Mouse (Mus musculus): ENCODE results near the gene Folr2. TPM values are rescaled to one million over a fixed set of nuclear protein-coding genes. Genes with fewer than 3 reads are reported as not detected.

The Folr2 gene
- total and polyA plus RNA-seq, 2 experiments from 2014 or later, result 2.3 to 2.6 TPM

DNA sequence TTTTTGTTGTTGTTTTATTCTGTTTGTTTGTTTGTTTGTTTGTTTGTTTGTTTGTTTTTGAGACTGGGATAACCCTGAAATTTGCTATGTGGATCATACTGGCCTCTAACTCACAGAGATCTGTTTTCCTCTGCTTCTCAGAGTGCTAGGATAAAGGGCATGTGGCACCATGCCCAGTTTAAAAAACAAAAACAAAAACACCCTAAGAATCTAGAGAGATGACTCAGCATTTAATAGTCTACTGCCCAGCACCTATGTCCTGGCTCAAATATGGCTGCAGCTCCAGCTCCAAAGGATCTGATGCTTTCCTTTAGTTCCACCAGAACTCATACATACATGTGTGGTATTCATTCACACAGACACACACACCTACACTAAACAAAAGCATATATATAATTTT, 4.0 kb upstream of the Folr2 start:
- Histone ChIP-seq H3K36me3 (ENCODE audit: insufficient read depth, low read length) (no peaks in the 10 kb centered on the region), H3K27ac (ENCODE audit: low read depth, low read length) (no peak overlapping the region), H3K9me3 (ENCODE audit: low read length) (no peaks in the 10 kb centered on the region), H3K4me2 (ENCODE audit: low read depth, low read length, poor library complexity, severe bottlenecking) (no peak overlapping the region), H3K4me3 (ENCODE audit: low read depth, low read length) (no peak overlapping the region), H3K9ac (replicated peaks; ENCODE audit: low read length, poor library complexity, severe bottlenecking) (no peak overlapping the region), H3K27me3 (ENCODE audit: insufficient read depth, low read length) (no peaks in the 10 kb centered on the region), H3K4me1 (ENCODE audit: insufficient read depth, low read length) (no peaks in the 10 kb centered on the region)
- TF ChIP-seq CTCF (IDR thresholded peaks at IDR 0.05), result no peak
- DNase-seq (ENCODE audit: low spot score) (no peak), ATAC-seq (ENCODE audit: low FRiP score) (no peak)

- ATAC-seq (ENCODE audit: low FRiP score), result no peak
Observed at GRCm38 (mm10) chr7:101858362-101858761, 1.4 kb upstream of the Folr2 start.

DNA sequence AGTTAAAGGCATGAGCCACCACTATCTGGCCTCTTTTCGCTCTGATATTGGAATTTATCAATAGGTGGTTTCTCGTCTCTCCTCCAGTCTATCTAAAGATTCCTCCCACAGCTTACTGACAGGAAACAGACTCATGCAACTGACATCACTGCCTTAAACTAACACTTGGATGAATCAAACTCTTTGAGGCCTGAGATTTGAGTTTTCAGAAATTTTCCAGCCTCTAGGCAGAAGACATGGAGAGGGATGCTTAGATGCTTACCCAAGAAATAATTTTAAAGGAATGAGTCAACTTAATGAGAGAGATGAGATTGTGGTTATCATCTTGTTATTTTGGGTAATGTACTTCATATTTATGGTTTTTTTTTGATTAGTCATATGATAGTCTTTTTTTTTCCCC, 3.2 kb downstream of the Folr2 start:
- ATAC-seq (ENCODE audit: low FRiP score) (no peak), DNase-seq (ENCODE audit: low spot score) (no peak)
- Histone ChIP-seq H3K27ac (ENCODE audit: low read depth, low read length) (no peak overlapping the region), H3K4me2 (ENCODE audit: low read depth, low read length, poor library complexity, severe bottlenecking) (no peak overlapping the region), H3K27me3 (ENCODE audit: insufficient read depth, low read length) (no peaks in the 10 kb centered on the region), H3K9ac (replicated peaks; ENCODE audit: low read length, poor library complexity, severe bottlenecking) (no peak overlapping the region), H3K36me3 (ENCODE audit: insufficient read depth, low read length) (no peaks in the 10 kb centered on the region), H3K4me1 (ENCODE audit: insufficient read depth, low read length) (no peaks in the 10 kb centered on the region), H3K4me3 (ENCODE audit: low read depth, low read length) (no peak overlapping the region), H3K9me3 (ENCODE audit: low read length) (no peaks in the 10 kb centered on the region)
- 89% methylated on average over 2 of the region's 2 CpGs for WGBS
- no peak for TF ChIP-seq CTCF (IDR thresholded peaks at IDR 0.05)

More at GRCm38 (mm10) chr7:101858362-101858761, 1.4 kb upstream of the Folr2 start:
- H3K9ac ChIP-seq (replicated peaks; ENCODE audit: low read length, poor library complexity, severe bottlenecking), result no peak overlapping the region
- WGBS, result 82% methylated on average over 9 of the region's 9 CpGs
- no peaks in the 10 kb centered on the region for H3K4me1 ChIP-seq (ENCODE audit: insufficient read depth, low read length)
- TF ChIP-seq CTCF (IDR thresholded peaks at IDR 0.05), result no peak
- H3K27me3 ChIP-seq (ENCODE audit: insufficient read depth, low read length), result no peaks in the 10 kb centered on the region
- H3K36me3 ChIP-seq (ENCODE audit: insufficient read depth, low read length), result no peaks in the 10 kb centered on the region
- H3K4me2 ChIP-seq (ENCODE audit: low read depth, low read length, poor library complexity, severe bottlenecking), result no peak overlapping the region
- no peaks in the 10 kb centered on the region for H3K9me3 ChIP-seq (ENCODE audit: low read length)
- no peak overlapping the region for H3K4me3 ChIP-seq (ENCODE audit: low read depth, low read length)
- no peak for DNase-seq (ENCODE audit: low spot score)
- no peak overlapping the region for H3K27ac ChIP-seq (ENCODE audit: low read depth, low read length)

- TF ChIP-seq CTCF (IDR thresholded peaks at IDR 0.05), result no peak
- H3K27me3 ChIP-seq (ENCODE audit: insufficient read depth, low read length), result no peaks in the 10 kb centered on the region
- no peaks in the 10 kb centered on the region for H3K9me3 ChIP-seq (ENCODE audit: low read length)
- no peak for ATAC-seq (ENCODE audit: low FRiP score)
- no peak overlapping the region for H3K4me3 ChIP-seq (ENCODE audit: low read depth, low read length)
- WGBS, result 81% methylated on average over 6 of the region's 6 CpGs
- no peak overlapping the region for H3K27ac ChIP-seq (ENCODE audit: low read depth, low read length)
- H3K4me1 ChIP-seq (ENCODE audit: insufficient read depth, low read length), result no peaks in the 10 kb centered on the region
- H3K36me3 ChIP-seq (ENCODE audit: insufficient read depth, low read length), result no peaks in the 10 kb centered on the region
- no peak for DNase-seq (ENCODE audit: low spot score)
- H3K9ac ChIP-seq (replicated peaks; ENCODE audit: low read length, poor library complexity, severe bottlenecking), result no peak overlapping the region
- no peak overlapping the region for H3K4me2 ChIP-seq (ENCODE audit: low read depth, low read length, poor library complexity, severe bottlenecking)
Observed at GRCm38 (mm10) chr7:101852846-101853245, 4.1 kb downstream of the Folr2 start.

DNA sequence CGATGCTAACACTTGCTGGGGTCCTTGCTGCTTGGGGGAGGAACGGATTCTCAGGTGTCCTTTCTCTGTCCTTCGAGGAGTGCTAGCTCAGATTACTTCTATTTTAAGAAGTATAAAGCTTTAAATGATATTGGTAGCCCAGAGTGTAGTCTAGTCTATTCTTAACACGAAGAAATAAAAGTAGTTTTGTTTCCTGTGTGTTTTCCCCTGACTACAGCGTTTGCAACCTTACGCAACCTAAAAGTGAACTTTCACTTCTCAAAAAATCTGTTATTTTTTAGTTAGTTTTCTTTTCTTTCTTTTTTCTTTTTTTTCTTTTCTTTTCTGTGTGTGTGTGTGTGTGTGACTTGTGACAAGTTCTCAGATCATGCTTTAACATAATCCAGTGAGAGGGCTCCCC, 5.3 kb downstream of the Folr2 start:
- 85% methylated on average over 6 of the region's 6 CpGs for WGBS
- no peak for DNase-seq (ENCODE audit: low spot score)

DNA sequence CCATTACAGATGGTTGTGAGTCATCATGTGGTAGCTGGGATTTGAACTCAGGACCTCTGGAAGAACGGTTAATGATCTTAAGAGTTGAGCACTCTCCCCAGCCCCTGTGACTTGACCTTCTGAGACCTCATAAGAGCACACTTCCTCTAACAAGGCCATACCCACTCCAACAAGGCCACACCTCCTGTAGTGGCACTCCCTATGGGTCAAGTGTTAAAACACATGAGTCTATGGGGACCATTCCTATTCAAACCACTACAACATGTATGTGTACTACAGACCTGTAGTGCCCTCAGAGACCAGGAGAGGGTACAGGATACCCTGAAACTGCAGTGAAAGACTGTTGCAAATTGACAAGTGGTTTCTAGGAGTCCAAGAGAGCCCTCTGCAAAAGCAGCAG, 9.1 kb downstream of the Folr2 start:
- ATAC-seq (ENCODE audit: low FRiP score), result no peak

More for the DNA sequence above, 5.3 kb downstream of the Folr2 start:
- ATAC-seq (ENCODE audit: low FRiP score), result no peak
- H3K4me1 ChIP-seq (ENCODE audit: insufficient read depth, low read length), result no peaks in the 10 kb centered on the region
- no peak overlapping the region for H3K4me3 ChIP-seq (ENCODE audit: low read depth, low read length)
- no peaks in the 10 kb centered on the region for H3K36me3 ChIP-seq (ENCODE audit: insufficient read depth, low read length)
- H3K27ac ChIP-seq (ENCODE audit: low read depth, low read length), result no peak overlapping the region
- no peak overlapping the region for H3K9ac ChIP-seq (replicated peaks; ENCODE audit: low read length, poor library complexity, severe bottlenecking)
- no peak for TF ChIP-seq CTCF (IDR thresholded peaks at IDR 0.05)
- H3K9me3 ChIP-seq (ENCODE audit: low read length), result no peaks in the 10 kb centered on the region
- no peaks in the 10 kb centered on the region for H3K27me3 ChIP-seq (ENCODE audit: insufficient read depth, low read length)
- H3K4me2 ChIP-seq (ENCODE audit: low read depth, low read length, poor library complexity, severe bottlenecking), result no peak overlapping the region

More for the DNA sequence above, 9.1 kb downstream of the Folr2 start:
- no peak for DNase-seq (ENCODE audit: low spot score)
- Histone ChIP-seq H3K36me3 (ENCODE audit: insufficient read depth, low read length) (no peaks in the 10 kb centered on the region), H3K27ac (ENCODE audit: low read depth, low read length) (no peak overlapping the region), H3K4me3 (ENCODE audit: low read depth, low read length) (no peak overlapping the region), H3K27me3 (ENCODE audit: insufficient read depth, low read length) (no peaks in the 10 kb centered on the region), H3K4me2 (ENCODE audit: low read depth, low read length, poor library complexity, severe bottlenecking) (no peak overlapping the region), H3K4me1 (ENCODE audit: insufficient read depth, low read length) (no peaks in the 10 kb centered on the region), H3K9me3 (ENCODE audit: low read length) (no peaks in the 10 kb centered on the region), H3K9ac (replicated peaks; ENCODE audit: low read length, poor library complexity, severe bottlenecking) (no peak overlapping the region)
- TF ChIP-seq CTCF (IDR thresholded peaks at IDR 0.05), result no peak
- WGBS, result 96% methylated on average over 1 of the region's 1 CpGs
